8 mouse cellular contexts compared by ENCODE assay signal in the genomic region with DNA sequence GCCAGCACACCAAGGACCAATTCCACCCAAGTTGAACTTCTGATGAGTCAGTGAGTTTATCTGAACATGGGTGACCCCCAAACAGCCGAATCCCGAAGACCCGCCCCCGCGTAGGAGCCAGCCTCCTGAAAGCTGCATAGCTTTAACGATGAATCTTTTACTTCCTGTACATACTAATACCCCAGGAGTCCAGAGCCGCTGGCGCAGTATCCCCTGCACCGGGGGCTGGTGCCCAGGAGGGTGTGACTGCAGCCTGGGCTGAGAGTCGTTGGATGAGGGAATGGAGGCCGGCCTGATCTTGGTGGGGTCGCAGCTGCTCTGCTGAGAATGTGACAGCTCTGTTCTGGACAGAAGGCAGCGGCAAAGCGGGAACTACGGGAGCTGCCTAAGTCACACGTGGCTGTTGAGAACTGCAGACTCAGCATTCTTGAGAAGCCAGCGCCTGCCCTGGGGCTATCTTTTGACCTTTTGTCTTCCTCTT. TPM values are rescaled to one million over a fixed set of nuclear protein-coding genes. Genes with fewer than 3 reads are reported as not detected.
DNase-seq lines count a peak whose midpoint lies in the region; ATAC-seq and TF ChIP-seq lines count a peak whose summit lies in the region.

No protein-coding gene starts in this region.

- no peak overlapping the region for H3K9ac ChIP-seq in kidney, postnatal 0 days (ENCODE audit: low read depth, low read length)
- H3K9ac ChIP-seq in midbrain, embryonic 15.5 days = no peak overlapping the region

- ATAC-seq in granulocyte monocyte progenitor cell, adult 5-6 weeks (replicated peaks; ENCODE audit: poor library complexity, severe bottlenecking) = peak; percentile 42
- ATAC-seq in kidney, postnatal 0 days (replicated peaks; ENCODE audit: low FRiP score, low read depth) = peak; percentile 44; the same call in 1 of the 2 replicates
- 0 out of 2 replicates have a peak, but pooled peaks have one; percentile 41 for ATAC-seq in midbrain, embryonic 15.5 days (replicated peaks)
- ATAC-seq in frontal cortex, adult (ENCODE audit: low TSS enrichment) = no peak
- no peak for ATAC-seq in cerebellum, adult (ENCODE audit: insufficient number of reproducible peaks, low FRiP score, low TSS enrichment)

- H3K4me1 ChIP-seq in kidney, postnatal 0 days (replicated peaks; ENCODE audit: insufficient read depth, low read length) = no peaks in the 10 kb centered on the region; the same call in 1 of the 2 replicates
- peaks cover 14% of the 10 kb centered on the region for H3K4me1 ChIP-seq in midbrain, embryonic 15.5 days

- H3K4me2 ChIP-seq in kidney, postnatal 0 days (ENCODE audit: low read length) = peak overlapping the region; percentile 57
- H3K4me2 ChIP-seq in midbrain, embryonic 15.5 days = peak overlapping the region; percentile 43

- WGBS in kidney, postnatal 0 days = 9% methylated on average over 17 of the region's 17 CpGs
- WGBS in midbrain, embryonic 15.5 days = 16% methylated on average over 17 of the region's 17 CpGs

- no peaks in the 10 kb centered on the region for H3K9me3 ChIP-seq in kidney, postnatal 0 days (replicated peaks; ENCODE audit: low read length)
- no peaks in the 10 kb centered on the region for H3K9me3 ChIP-seq in midbrain, embryonic 15.5 days

- peak; percentile 69 for DNase-seq in ES-CJ7 (ENCODE audit: low read depth, low spot score)
- DNase-seq in ZHBTc4 (ENCODE audit: low read depth, low spot score) = peak; percentile 73
- DNase-seq in kidney, postnatal 0 days (ENCODE audit: low spot score) = peak; percentile 71
- DNase-seq in left cerebral cortex, adult 8-10 months (ENCODE audit: low spot score in 2 of 2) = no peak

- H3K27me3 ChIP-seq in kidney, postnatal 0 days (ENCODE audit: insufficient read depth, low read length) = no peaks in the 10 kb centered on the region
- no peaks in the 10 kb centered on the region for H3K27me3 ChIP-seq in midbrain, embryonic 15.5 days (replicated peaks)

- no peaks in the 10 kb centered on the region for H3K36me3 ChIP-seq in kidney, postnatal 0 days (ENCODE audit: insufficient read depth, low read length)
- no peaks in the 10 kb centered on the region for H3K36me3 ChIP-seq in midbrain, embryonic 15.5 days (replicated peaks)

- peak overlapping the region; percentile 36 for H3K27ac ChIP-seq in kidney, postnatal 0 days
- no peak overlapping the region for H3K27ac ChIP-seq in midbrain, embryonic 15.5 days

- TF ChIP-seq CTCF in kidney, postnatal 0 days (IDR thresholded peaks at IDR 0.05; ENCODE audit: low read depth) = no peak

- no peak overlapping the region for H3K4me3 ChIP-seq in kidney, postnatal 0 days (replicated peaks; ENCODE audit: low read depth, low read length)
- H3K4me3 ChIP-seq in midbrain, embryonic 15.5 days = 0 out of 2 replicates have a peak overlapping the region, but pooled peaks have one; percentile 5

RNA-seq across cellular contexts. Expression of a gene that starts 28.2 kb away (rescaled TPM):
- total RNA-seq in granulocyte monocyte progenitor cell, adult 5-6 weeks (2014; fragmentation: Nextera tagmentation) = 117 and 131 TPM in 2 replicates
- total RNA-seq in granulocyte monocyte progenitor cell, adult 5-6 weeks (2017) = 109 and 120 TPM in 2 replicates
- polyA plus RNA-seq in kidney, postnatal 0 days (2015; fragmentation: Nextera tagmentation; extraction: Ambion mirVana) = 170 and 178 TPM in 2 replicates
- 16.4 and 20.5 TPM in 2 replicates for polyA plus RNA-seq in midbrain, embryonic 15.5 days (2015; fragmentation: Nextera tagmentation; extraction: Ambion mirVana)
- total RNA-seq in left cerebral cortex, adult 8-10 months (2022) = 10 to 100 TPM; 41.1 to 59.7 (median 56.5) TPM

RNA-seq across cellular contexts. Expression of a gene that starts 48.0 kb away (rescaled TPM):
- 21.3 and 34.8 TPM in 2 replicates for total RNA-seq in granulocyte monocyte progenitor cell, adult 5-6 weeks (2014; fragmentation: Nextera tagmentation)
- total RNA-seq in granulocyte monocyte progenitor cell, adult 5-6 weeks (2017) = 19.6 and 24.6 TPM in 2 replicates
- 460 and 537 TPM in 2 replicates for polyA plus RNA-seq in kidney, postnatal 0 days (2015; fragmentation: Nextera tagmentation; extraction: Ambion mirVana)
- polyA plus RNA-seq in midbrain, embryonic 15.5 days (2015; fragmentation: Nextera tagmentation; extraction: Ambion mirVana) = 17,671 and 17,732 TPM in 2 replicates
- 100 to 1,000 TPM; 904 to 960 (median 945) TPM for total RNA-seq in left cerebral cortex, adult 8-10 months (2022)

RNA-seq across cellular contexts. Expression of a gene that starts 48.1 kb away (rescaled TPM):
- not detected in 2 replicates for total RNA-seq in granulocyte monocyte progenitor cell, adult 5-6 weeks (2014; fragmentation: Nextera tagmentation)
- total RNA-seq in granulocyte monocyte progenitor cell, adult 5-6 weeks (2017) = not detected in 2 replicates
- not detected in 2 replicates for polyA plus RNA-seq in kidney, postnatal 0 days (2015; fragmentation: Nextera tagmentation; extraction: Ambion mirVana)
- not detected in 2 replicates for polyA plus RNA-seq in midbrain, embryonic 15.5 days (2015; fragmentation: Nextera tagmentation; extraction: Ambion mirVana)
- total RNA-seq in left cerebral cortex, adult 8-10 months (2022) = not detected

RNA-seq across cellular contexts. Expression of a gene that starts 53.5 kb away (rescaled TPM):
- not detected in 2 replicates for total RNA-seq in granulocyte monocyte progenitor cell, adult 5-6 weeks (2014; fragmentation: Nextera tagmentation)
- total RNA-seq in granulocyte monocyte progenitor cell, adult 5-6 weeks (2017) = not detected in 2 replicates
- 0.26 and 0.82 TPM in 2 replicates for polyA plus RNA-seq in kidney, postnatal 0 days (2015; fragmentation: Nextera tagmentation; extraction: Ambion mirVana)
- polyA plus RNA-seq in midbrain, embryonic 15.5 days (2015; fragmentation: Nextera tagmentation; extraction: Ambion mirVana) = 5.7 and 10.3 TPM in 2 replicates
- total RNA-seq in left cerebral cortex, adult 8-10 months (2022) = 1 to 10 TPM in 3 of 4 experiments, under 1 TPM in 1; 0.73 to 1.5 (median 1.2) TPM

Comparison
In these comparisons a context has a peak if more than half of its experiments do, and no peak if none do; other contexts are left out.
1. DNase-seq: peak in ES-CJ7 (single experiment), ZHBTc4 (single experiment) and kidney, postnatal 0 days (single experiment); none in left cerebral cortex, adult 8-10 months (0 of 2).
2. ATAC-seq: peak in granulocyte monocyte progenitor cell, adult 5-6 weeks (single experiment), kidney, postnatal 0 days (single experiment) and midbrain, embryonic 15.5 days (single experiment); none in frontal cortex, adult (single experiment) and cerebellum, adult (single experiment).
3. RNA of a gene that starts 48.0 kb away (total RNA-seq): 904 to 960 TPM in left cerebral cortex, adult 8-10 months; 19.6 to 34.8 TPM in granulocyte monocyte progenitor cell, adult 5-6 weeks; every median in the first group is over 10 times any median in the second.